Mouse (Mus musculus) liver, embryonic 13.5 days (tissue): ENCODE data around the gene Ttc22. TPM values are rescaled to one million over a fixed set of nuclear protein-coding genes. Genes with fewer than 3 reads are reported as not detected.

Experiments
- ATAC-seq: fragments of 200-750 bp; cut with Nextera tagmentation; 2 replicates; pipeline ENCODE4 v1.8.0; 2017; ENCODE audit warnings: low read depth, mild to moderate bottlenecking, moderate number of reproducible peaks, moderate library complexity
- DNase-seq: peaks from one replicate; pipeline ENCODE4 v3.0.0; 2022
- H3K27ac ChIP-seq: fragments of 300-500 bp; sonication (generic); 2 replicates; pipeline ENCODE4 v1.5.1; 2015; ENCODE audit warnings: moderate library complexity, mild to moderate bottlenecking, inconsistent platforms
- H3K27me3 ChIP-seq: fragments of 300-500 bp; sonication (generic); 2 replicates; pipeline ENCODE4 v1.6.1; 2015; ENCODE audit warnings: mild to moderate bottlenecking, inconsistent platforms
- H3K36me3 ChIP-seq: fragments of 300-500 bp; sonication (generic); 2 replicates; pipeline ENCODE4 v1.6.1; 2015; ENCODE audit warnings: mild to moderate bottlenecking, inconsistent platforms
- H3K4me1 ChIP-seq: fragments of 300-500 bp; sonication (generic); replicated peaks from 2 replicates; pipeline ENCODE4 v1.6.1; 2015; ENCODE audit warnings: inconsistent platforms
- H3K4me2 ChIP-seq: fragments of 300-500 bp; sonication (generic); 2 replicates; pipeline ENCODE4 v1.6.1; 2015; ENCODE audit warnings: inconsistent platforms, mild to moderate bottlenecking, moderate library complexity
- H3K4me3 ChIP-seq: fragments of 300-500 bp; sonication (generic); replicated peaks from 2 replicates; pipeline ENCODE4 v1.5.1; 2015; ENCODE audit warnings: mild to moderate bottlenecking, inconsistent platforms
- H3K9ac ChIP-seq: fragments of 300-500 bp; sonication (generic); 2 replicates; pipeline ENCODE4 v1.6.1; 2015; ENCODE audit warnings: mild to moderate bottlenecking, inconsistent platforms
- H3K9me3 ChIP-seq: fragments of 300-500 bp; sonication (generic); replicated peaks from 2 replicates; pipeline ENCODE4 v1.6.1; 2016; ENCODE audit warnings: inconsistent platforms
- WGBS: fragments of 180-500 bp; shearing (Covaris S2); methylation state at CpG from one replicate; pipeline ENCODE4 v1.1.7; 2015; ENCODE audit not compliant: insufficient replicate concordance; 5-methylcytosine and 5-hydroxymethylcytosine counted together
- polyA plus RNA-seq: library from polyadenylated mRNA; unstranded; fragments of >200 nt; fragmentation: Nextera tagmentation; extraction: Ambion mirVana; gene quantifications from 2 replicates; pipeline ENCODE4 v1.2.1, GENCODE M21; 2015

The Ttc22 gene
- polyA plus RNA-seq: 0.03 and 0.06 TPM in 2 replicates

- no peak within 1 kb of the TSS for H3K4me2 ChIP-seq
- ATAC-seq: no peak
Measured at GRCm38 (mm10) chr4:106622030-106622493, at the start of gene Ttc22. Gene Ttc22 (plus strand): TSS chr4:106622432.

DNA sequence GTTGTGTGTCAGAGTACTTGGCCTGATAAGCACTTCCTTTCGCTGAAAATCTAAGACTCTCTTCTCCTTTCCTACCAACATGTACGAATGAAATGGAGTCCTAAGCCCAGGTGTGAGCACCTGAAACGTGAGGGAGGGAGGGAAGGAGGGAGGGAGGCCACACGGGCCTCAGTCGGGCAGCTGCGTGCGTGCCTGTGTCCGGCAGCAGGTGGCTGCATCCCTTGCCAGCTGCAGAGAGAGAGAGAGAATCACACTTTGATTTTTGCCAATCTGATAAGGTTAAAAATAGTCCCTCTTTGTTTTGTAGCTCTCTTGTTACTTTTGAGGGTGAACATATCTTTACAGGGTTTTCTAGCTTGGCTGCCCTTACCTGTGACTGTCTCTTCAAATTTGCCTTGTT, 47.2 kb upstream of the Ttc22 start:
- DNase-seq (no peak), ATAC-seq (no peak)
- H3K4me1 ChIP-seq: peaks cover 20% of the 10 kb centered on the region
- H3K9ac ChIP-seq: no peak overlapping the region
- no peaks in the 10 kb centered on the region for H3K9me3 ChIP-seq
- WGBS: 78% methylated on average over 8 of the region's 8 CpGs
- peaks cover 98% of the 10 kb centered on the region for H3K36me3 ChIP-seq
- no peaks in the 10 kb centered on the region for H3K27me3 ChIP-seq
- no peak overlapping the region for H3K27ac ChIP-seq
- no peak overlapping the region for H3K4me2 ChIP-seq
- no peak overlapping the region for H3K4me3 ChIP-seq

More at GRCm38 (mm10) chr4:106622030-106622493, at the start of gene Ttc22:
- Histone ChIP-seq H3K27ac (no peak within 1 kb of the TSS), H3K4me1 (peaks cover 10% of the 10 kb centered on the region), H3K4me3 (no peak within 1 kb of the TSS), H3K9me3 (no peaks in the 10 kb centered on the region), H3K9ac (no peak within 1 kb of the TSS), H3K36me3 (no peaks in the 10 kb centered on the region), H3K27me3 (peaks cover 71% of the 10 kb centered on the region)
- no peak for DNase-seq
- WGBS: 23% methylated on average over 16 of the region's 16 CpGs

DNA sequence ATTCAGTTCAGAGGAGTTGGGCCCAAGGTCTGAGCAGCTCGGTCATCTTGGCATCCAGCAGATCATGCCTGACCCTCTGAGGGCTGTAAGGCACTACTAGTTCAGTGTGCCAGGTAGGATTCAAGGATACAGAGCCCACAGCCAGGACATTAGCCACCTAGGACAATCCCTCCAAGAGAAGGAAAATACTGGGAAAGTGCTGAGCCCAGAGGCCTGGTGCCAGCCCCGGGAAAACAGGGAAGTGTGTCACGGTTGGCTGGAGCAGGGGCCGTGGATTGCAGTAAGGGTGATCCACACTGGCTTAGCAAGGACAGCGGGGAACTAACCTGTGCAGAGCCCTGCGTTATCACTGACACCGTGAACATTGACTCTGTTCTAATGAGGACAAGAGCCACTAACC, 44.7 kb upstream of the Ttc22 start:
- no peak overlapping the region for H3K4me3 ChIP-seq
- DNase-seq (no peak), ATAC-seq (no peak)
- no peaks in the 10 kb centered on the region for H3K9me3 ChIP-seq
- WGBS: 85% methylated on average over 7 of the region's 7 CpGs
- peaks cover 95% of the 10 kb centered on the region for H3K36me3 ChIP-seq
- no peak overlapping the region for H3K27ac ChIP-seq
- H3K27me3 ChIP-seq: no peaks in the 10 kb centered on the region
- no peak overlapping the region for H3K4me2 ChIP-seq
- peaks cover 45% of the 10 kb centered on the region for H3K4me1 ChIP-seq
- H3K9ac ChIP-seq: no peak overlapping the region

- 62% methylated on average over 14 of the region's 14 CpGs for WGBS
- peak overlapping the region; percentile 63 for H3K9ac ChIP-seq
- H3K9me3 ChIP-seq: no peaks in the 10 kb centered on the region
- peaks cover 93% of the 10 kb centered on the region for H3K36me3 ChIP-seq
- H3K27me3 ChIP-seq: no peaks in the 10 kb centered on the region
- peak overlapping the region; percentile 98 for H3K27ac ChIP-seq
- ATAC-seq (no peak), DNase-seq (no peak)
- peaks cover 65% of the 10 kb centered on the region for H3K4me1 ChIP-seq
- H3K4me2 ChIP-seq: peak overlapping the region; percentile 61
- H3K4me3 ChIP-seq: peak overlapping the region; percentile 34; the same call in 1 of the 2 replicates
Measured at GRCm38 (mm10) chr4:106581176-106581864, 40.9 kb upstream of the Ttc22 start.

DNA sequence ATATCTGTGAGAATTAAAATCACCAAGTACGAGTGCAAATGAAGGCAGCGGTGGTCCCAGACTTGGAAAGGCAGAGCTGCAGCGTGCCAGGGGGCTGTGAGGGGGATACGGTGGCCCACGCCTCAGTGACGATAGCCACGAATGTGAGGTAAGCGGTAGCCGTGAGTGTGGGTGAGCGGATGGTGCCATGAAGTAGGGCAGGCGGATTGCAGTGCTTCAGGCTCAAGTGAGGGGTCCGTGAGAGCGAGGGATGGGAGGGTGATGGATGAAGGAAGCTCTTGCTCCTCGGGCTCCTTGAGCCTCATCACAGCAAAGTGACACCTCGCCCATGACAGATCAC, 40.4 kb upstream of the Ttc22 start:
- DNase-seq (no peak), ATAC-seq (no peak)
- H3K27me3 ChIP-seq: no peaks in the 10 kb centered on the region
- 76% methylated on average over 15 of the region's 15 CpGs for WGBS
- H3K9ac ChIP-seq: peak overlapping the region; percentile 63
- H3K9me3 ChIP-seq: no peaks in the 10 kb centered on the region
- peaks cover 60% of the 10 kb centered on the region for H3K4me1 ChIP-seq
- peaks cover 93% of the 10 kb centered on the region for H3K36me3 ChIP-seq
- H3K27ac ChIP-seq: peak overlapping the region; percentile 98
- H3K4me2 ChIP-seq: peak overlapping the region; percentile 61
- H3K4me3 ChIP-seq: peak overlapping the region; percentile 34

- H3K4me1 ChIP-seq: peaks cover 60% of the 10 kb centered on the region
- H3K9ac ChIP-seq: peak overlapping the region; percentile 63
- DNase-seq (peak; percentile 78), ATAC-seq (peak; percentile 93)
- H3K4me3 ChIP-seq: peak overlapping the region; percentile 34
- no peaks in the 10 kb centered on the region for H3K9me3 ChIP-seq
- no peaks in the 10 kb centered on the region for H3K27me3 ChIP-seq
- 40% methylated on average over 12 of the region's 12 CpGs for WGBS
- H3K4me2 ChIP-seq: peak overlapping the region; percentile 61
- H3K36me3 ChIP-seq: peaks cover 92% of the 10 kb centered on the region
- peak overlapping the region; percentile 98 for H3K27ac ChIP-seq
Measured at GRCm38 (mm10) chr4:106582428-106583153, 39.6 kb upstream of the Ttc22 start.

GRCm38 (mm10) chr4:106584665-106585064, 37.6 kb upstream of the Ttc22 start:
- no peak overlapping the region for H3K9ac ChIP-seq
- ATAC-seq (no peak), DNase-seq (no peak)
- no peak overlapping the region for H3K4me2 ChIP-seq
- no peaks in the 10 kb centered on the region for H3K27me3 ChIP-seq
- H3K36me3 ChIP-seq: peaks cover 92% of the 10 kb centered on the region
- H3K4me1 ChIP-seq: peaks cover 52% of the 10 kb centered on the region
- H3K27ac ChIP-seq: peak overlapping the region; percentile 98
- H3K9me3 ChIP-seq: no peaks in the 10 kb centered on the region
- WGBS: 85% methylated on average over 4 of the region's 4 CpGs
- H3K4me3 ChIP-seq: no peak overlapping the region

GRCm38 (mm10) chr4:106587075-106587474, 35.2 kb upstream of the Ttc22 start:
- no peaks in the 10 kb centered on the region for H3K27me3 ChIP-seq
- H3K9ac ChIP-seq: no peak overlapping the region
- no peak overlapping the region for H3K4me3 ChIP-seq
- H3K27ac ChIP-seq: peak overlapping the region; percentile 21; the same call in 1 of the 2 replicates
- WGBS: 74% methylated on average over 6 of the region's 6 CpGs
- no peak overlapping the region for H3K4me2 ChIP-seq
- no peak for DNase-seq
- peaks cover 79% of the 10 kb centered on the region for H3K36me3 ChIP-seq
- ATAC-seq: no peak
- H3K4me1 ChIP-seq: peaks cover 28% of the 10 kb centered on the region
- H3K9me3 ChIP-seq: no peaks in the 10 kb centered on the region

DNA sequence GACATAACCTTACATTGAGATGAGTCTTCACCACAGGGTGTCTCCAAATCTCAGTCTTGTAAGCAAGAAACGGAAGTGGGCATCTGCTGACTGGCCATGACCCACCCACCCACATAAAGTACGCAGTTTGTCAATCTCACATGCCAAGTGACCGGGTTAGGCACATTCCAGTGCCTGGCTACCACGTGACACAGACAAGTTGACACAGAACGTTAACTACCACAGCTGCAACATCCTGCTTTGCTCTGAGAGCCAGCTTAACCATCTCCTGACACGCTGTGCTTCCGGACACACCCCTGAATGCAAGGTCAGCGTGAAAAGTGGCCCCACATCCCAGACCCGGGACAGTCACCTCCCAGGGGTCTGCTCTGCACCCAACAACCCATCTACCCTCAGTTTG, 32.1 kb upstream of the Ttc22 start:
- no peak overlapping the region for H3K27ac ChIP-seq
- no peak overlapping the region for H3K4me3 ChIP-seq
- H3K36me3 ChIP-seq: peaks cover 52% of the 10 kb centered on the region
- no peak overlapping the region for H3K4me2 ChIP-seq
- H3K9me3 ChIP-seq: no peaks in the 10 kb centered on the region
- ATAC-seq (no peak), DNase-seq (no peak)
- no peak overlapping the region for H3K9ac ChIP-seq
- no peaks in the 10 kb centered on the region for H3K4me1 ChIP-seq
- H3K27me3 ChIP-seq: no peaks in the 10 kb centered on the region
- WGBS: 68% methylated on average over 9 of the region's 9 CpGs

GRCm38 (mm10) chr4:106590871-106591270, 31.4 kb upstream of the Ttc22 start:
- Histone ChIP-seq H3K4me2 (no peak overlapping the region), H3K9ac (no peak overlapping the region), H3K9me3 (no peaks in the 10 kb centered on the region), H3K27ac (no peak overlapping the region), H3K4me3 (no peak overlapping the region), H3K27me3 (no peaks in the 10 kb centered on the region), H3K36me3 (peaks cover 44% of the 10 kb centered on the region), H3K4me1 (0 out of 2 replicates have a peak, but pooled peaks cover 4% of the 10 kb centered on the region)
- 73% methylated on average over 9 of the region's 9 CpGs for WGBS
- ATAC-seq (no peak), DNase-seq (no peak)

GRCm38 (mm10) chr4:106593636-106594035, 28.6 kb upstream of the Ttc22 start:
- Histone ChIP-seq H3K4me1 (0 out of 2 replicates have a peak, but pooled peaks cover 4% of the 10 kb centered on the region), H3K4me3 (no peak overlapping the region), H3K9ac (no peak overlapping the region), H3K36me3 (peaks cover 18% of the 10 kb centered on the region), H3K27me3 (no peaks in the 10 kb centered on the region), H3K4me2 (no peak overlapping the region), H3K9me3 (no peaks in the 10 kb centered on the region), H3K27ac (no peak overlapping the region)
- no peak for ATAC-seq
- WGBS: 52% methylated on average over 7 of the region's 7 CpGs
- DNase-seq: no peak
